Mouse (Mus musculus) fat pad, adult 2 months (tissue): ENCODE measurements around the gene Gatad2b.
"Not testable (repeated sequence)": the region's sequence is repeated elsewhere in the genome, so short reads cannot be mapped to it uniquely, and the experiment has no call there.

ENCODE experiments used
- DNase-seq: peaks from one replicate; pipeline ENCODE4 v3.0.0-alpha.2; 2011; ENCODE audit warnings: low read depth, low spot score; ENCODE audit errors: extremely low read depth

Gatad2b gene

GRCm38 (mm10) chr3:90265034-90265931 is 27.7 kb upstream of the Gatad2b start, which contains the start of gene Dennd4b:
Gene Dennd4b, plus strand, starts transcription at chr3:90265185.
- no peak for DNase-seq

GRCm38 (mm10) chr3:90265932-90266741 is 26.8 kb upstream of the Gatad2b start:
- no peak for DNase-seq

GRCm38 (mm10) chr3:90266901-90267775 is 25.8 kb upstream of the Gatad2b start:
- DNase-seq: no peak

GRCm38 (mm10) chr3:90268190-90268589 is 24.8 kb upstream of the Gatad2b start:
- no peak for DNase-seq

- DNase-seq: no peak
Observed at GRCm38 (mm10) chr3:90268971-90269370, 24.0 kb upstream of the Gatad2b start.

- DNase-seq: no peak
Observed at GRCm38 (mm10) chr3:90270784-90271183, 22.2 kb upstream of the Gatad2b start.

- DNase-seq: no peak
Observed at GRCm38 (mm10) chr3:90272170-90272569, 20.8 kb upstream of the Gatad2b start.

GRCm38 (mm10) chr3:90273855-90274254 is 19.1 kb upstream of the Gatad2b start:
- no peak for DNase-seq

GRCm38 (mm10) chr3:90275286-90275685 is 17.7 kb upstream of the Gatad2b start:
- no peak for DNase-seq

- no peak for DNase-seq
Observed at GRCm38 (mm10) chr3:90276858-90277257, 16.1 kb upstream of the Gatad2b start.

GRCm38 (mm10) chr3:90277793-90278192 is 15.2 kb upstream of the Gatad2b start:
- no peak for DNase-seq

GRCm38 (mm10) chr3:90278211-90278610 is 14.8 kb upstream of the Gatad2b start:
- DNase-seq: no peak

- DNase-seq: no peak
Observed at GRCm38 (mm10) chr3:90279216-90279615, 13.8 kb upstream of the Gatad2b start.

- DNase-seq: no peak
Observed at GRCm38 (mm10) chr3:90279743-90280142, 13.2 kb upstream of the Gatad2b start.

- DNase-seq: no peak
Observed at GRCm38 (mm10) chr3:90280708-90281107, 12.3 kb upstream of the Gatad2b start.

GRCm38 (mm10) chr3:90284150-90284549 is 8.8 kb upstream of the Gatad2b start:
- DNase-seq: no peak

GRCm38 (mm10) chr3:90289403-90289802 is 3.6 kb upstream of the Gatad2b start:
- DNase-seq: not testable (repeated sequence)

- no peak for DNase-seq
Observed at GRCm38 (mm10) chr3:90290602-90291001, 2.4 kb upstream of the Gatad2b start.

- no peak for DNase-seq
Observed at GRCm38 (mm10) chr3:90291982-90292344, 1.0 kb upstream of the Gatad2b start.

- no peak for DNase-seq
Observed at GRCm38 (mm10) chr3:90293352-90294063, 530 bp downstream of the Gatad2b start.
